Mouse (Mus musculus) bone marrow, adult 2 months (tissue): ENCODE data around the gene Tsc22d3. TPM values are rescaled to one million over a fixed set of nuclear protein-coding genes. Genes with fewer than 3 reads are reported as not detected.

Source experiments
- H3K27ac ChIP-seq: fragments of 200-500 bp; 2 replicates; pipeline ENCODE4 v1.5.1; 2012; ENCODE audit warnings: low read depth, mild to moderate bottlenecking, control low read depth, inconsistent platforms, low read length; ENCODE audit not compliant: control insufficient read depth, poor library complexity, insufficient read depth
- H3K4me1 ChIP-seq: fragments of 200-500 bp; 2 replicates; pipeline ENCODE4 v1.6.1; 2011; ENCODE audit warnings: low read length; ENCODE audit not compliant: control insufficient read depth, insufficient read depth
- H3K4me3 ChIP-seq: fragments of 200-500 bp; replicated peaks from 2 replicates; pipeline ENCODE3; 2011; ENCODE audit warnings: mild to moderate bottlenecking, low read depth, low read length, control low read depth; ENCODE audit not compliant: control insufficient read depth
- CTCF ChIP-seq: fragments of 200-500 bp; IDR thresholded peaks from 2 replicates; pipeline ENCODE4 v1.5.1; 2011; ENCODE audit warnings: low read length, control low read depth; ENCODE audit not compliant: control insufficient read depth, insufficient read depth
- POLR2A ChIP-seq: fragments of 200-500 bp; IDR thresholded peaks from 2 replicates; pipeline ENCODE4 v1.6.1; 2011; ENCODE audit warnings: low read depth, mild to moderate bottlenecking, control low read depth, low read length, borderline replicate concordance; ENCODE audit not compliant: control insufficient read depth
- WGBS: fragments of 180-500 bp; shearing (Covaris S2); methylation state at CpG from one replicate; pipeline ENCODE4 v1.1.7; 2018; 5-methylcytosine and 5-hydroxymethylcytosine counted together
- polyA plus RNA-seq: library from polyadenylated mRNA; stranded (reverse); fragments of >200 nt; gene quantifications from 2 replicates; pipeline ENCODE4 v1.2.4, GENCODE M21; 2011; ENCODE audit warnings: low replicate concordance; ENCODE audit not compliant: missing spikeins, insufficient read depth, insufficient read length

The Tsc22d3 gene
- polyA plus RNA-seq, 1 experiment, result 59.6 TPM

DNA sequence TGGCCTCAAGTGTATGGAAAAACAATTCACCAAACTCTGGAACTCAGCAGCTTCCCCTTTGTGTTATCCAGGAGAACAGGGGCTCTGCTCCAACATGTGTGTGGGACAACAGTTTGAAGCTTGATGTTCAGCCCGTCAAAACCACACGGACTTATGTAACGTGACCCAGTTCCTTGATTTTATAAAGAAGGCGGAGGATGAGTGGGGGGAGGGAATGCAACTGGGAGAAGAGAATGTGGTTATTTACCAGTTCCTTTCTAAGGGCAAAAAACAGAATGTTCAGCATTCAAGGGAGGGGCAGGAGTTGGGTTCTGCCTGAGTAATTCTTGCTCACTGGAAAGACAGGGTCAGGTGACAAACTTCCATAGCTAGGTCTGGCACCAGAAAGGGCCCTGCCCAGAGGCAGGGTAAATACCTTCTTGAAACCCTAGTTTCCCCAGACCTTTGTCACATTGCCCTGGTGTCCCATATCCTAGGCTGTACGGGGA, 71.3 kb downstream of the Tsc22d3 start:
- TF ChIP-seq CTCF, result no peak
- TF ChIP-seq POLR2A, result no peak
- H3K4me3 ChIP-seq, result no peak overlapping the region
- H3K27ac ChIP-seq, result peak overlapping the region; percentile 21; the same call in 1 of the 2 replicates
- WGBS, result 22% methylated on average over 5 of the region's 5 CpGs
- no peaks in the 10 kb centered on the region; the same call in 1 of the 2 replicates for H3K4me1 ChIP-seq

- WGBS, result 66% methylated on average over 6 of the region's 6 CpGs
- H3K4me1 ChIP-seq, result no peaks in the 10 kb centered on the region; the same call in 1 of the 2 replicates
- no peak for TF ChIP-seq POLR2A
- no peak for TF ChIP-seq CTCF
- H3K4me3 ChIP-seq, result no peak overlapping the region
- H3K27ac ChIP-seq, result no peak overlapping the region
These were observed 73.2 kb downstream of the Tsc22d3 start for GRCm38 (mm10) chrX:140527231-140527630.

DNA sequence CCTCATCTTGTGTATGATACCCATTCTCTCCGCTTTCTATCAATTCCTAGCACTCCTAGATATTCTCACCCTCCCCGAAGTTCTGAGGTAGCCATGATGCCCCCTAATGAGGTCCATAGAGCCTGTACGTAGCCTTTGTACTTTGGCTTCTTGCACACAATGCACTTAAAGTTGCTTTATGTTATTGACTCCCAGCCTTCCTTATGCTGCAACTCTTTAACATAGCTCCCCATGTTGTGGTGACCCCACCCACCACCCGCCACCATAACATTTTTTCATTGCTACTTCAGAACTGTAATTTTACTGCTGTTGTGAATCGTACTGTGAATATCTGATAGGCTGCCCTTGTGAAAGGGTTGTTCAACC, 74.2 kb downstream of the Tsc22d3 start:
- Histone ChIP-seq H3K4me3 (no peak overlapping the region), H3K4me1 (no peaks in the 10 kb centered on the region; the same call in 1 of the 2 replicates), H3K27ac (no peak overlapping the region)
- no peak for TF ChIP-seq POLR2A
- TF ChIP-seq CTCF, result no peak
- 76% methylated on average over 5 of the region's 5 CpGs for WGBS

DNA sequence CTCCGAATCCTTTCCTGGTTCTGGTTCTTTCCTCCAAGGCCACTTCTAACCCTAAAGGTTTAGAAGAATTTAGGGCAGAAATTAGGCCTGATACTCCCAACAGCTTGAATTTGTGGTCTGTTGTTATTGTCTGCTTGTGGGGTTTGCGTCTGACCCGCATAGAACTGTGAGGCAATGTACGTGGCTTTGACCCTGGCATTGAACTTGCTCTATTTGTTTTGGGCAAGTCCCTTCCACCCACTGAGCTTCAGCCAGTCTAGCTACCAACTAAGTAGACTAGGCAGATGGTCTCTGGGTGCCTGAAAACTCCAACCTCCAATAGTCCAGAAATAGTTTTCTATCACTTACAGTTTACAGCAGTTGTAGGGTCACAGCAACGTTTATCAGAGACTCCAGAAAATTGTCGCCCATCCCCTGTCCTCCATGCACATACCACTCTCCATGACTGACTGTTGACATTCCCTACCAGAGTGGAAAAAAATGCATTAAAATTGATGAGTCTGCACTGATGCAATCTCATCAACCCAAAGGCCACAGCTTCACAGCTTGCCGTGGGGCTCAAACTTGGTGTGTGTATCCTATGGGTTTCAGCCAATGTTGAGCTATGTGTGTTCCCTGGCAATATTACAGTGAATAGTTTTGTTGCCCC, 74.7 kb downstream of the Tsc22d3 start:
- no peaks in the 10 kb centered on the region; the same call in 1 of the 2 replicates for H3K4me1 ChIP-seq
- WGBS, result 63% methylated on average over 7 of the region's 7 CpGs
- no peak overlapping the region for H3K27ac ChIP-seq
- TF ChIP-seq POLR2A (no peak), CTCF (no peak)
- H3K4me3 ChIP-seq, result no peak overlapping the region

GRCm38 (mm10) chrX:140524231-140524630, 76.2 kb downstream of the Tsc22d3 start:
- TF ChIP-seq CTCF, result no peak
- Histone ChIP-seq H3K4me3 (no peak overlapping the region), H3K27ac (no peak overlapping the region), H3K4me1 (peaks cover 1% of the 10 kb centered on the region; the same call in 1 of the 2 replicates)
- 74% methylated on average over 5 of the region's 5 CpGs for WGBS

DNA sequence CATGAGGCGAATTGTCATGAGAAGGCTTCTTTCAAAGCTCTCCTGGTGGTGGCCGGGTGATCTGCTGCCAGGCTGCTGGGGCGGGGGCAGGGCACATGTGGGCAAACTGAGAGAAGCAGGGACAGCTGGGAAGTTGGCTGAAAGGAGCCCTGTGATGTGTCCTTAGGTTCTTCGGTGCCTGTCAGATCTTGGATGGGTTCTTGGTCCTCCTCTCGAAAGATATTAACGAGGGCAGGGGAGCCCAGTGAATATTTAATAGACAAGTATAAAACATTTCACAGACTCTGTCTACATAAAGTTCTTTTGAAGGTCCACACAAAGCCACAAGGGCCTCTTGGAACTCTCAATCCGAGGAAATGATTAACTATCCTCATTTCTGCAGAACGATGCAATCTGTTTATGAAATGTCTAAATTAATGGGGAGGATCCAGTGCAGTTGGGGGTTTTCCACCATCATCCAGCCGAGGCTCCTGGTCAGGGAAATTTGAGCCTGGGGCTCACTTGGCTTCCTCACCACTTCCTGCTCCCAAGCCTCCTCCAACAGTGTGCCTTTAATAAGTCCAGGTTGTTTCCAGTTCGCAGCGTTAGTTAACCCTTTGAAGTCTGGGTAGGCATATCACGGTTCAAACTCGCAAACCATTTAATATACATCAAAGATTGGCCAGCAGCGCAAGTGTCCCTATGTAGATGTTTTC, 78.2 kb downstream of the Tsc22d3 start:
- 51% methylated on average over 14 of the region's 14 CpGs for WGBS
- Histone ChIP-seq H3K4me1 (peaks cover 1% of the 10 kb centered on the region; the same call in 1 of the 2 replicates), H3K27ac (0 out of 2 replicates have a peak overlapping the region, but pooled peaks have one; percentile 15), H3K4me3 (no peak overlapping the region)
- TF ChIP-seq POLR2A (no peak), CTCF (no peak)

GRCm38 (mm10) chrX:140520146-140521102, 80.0 kb downstream of the Tsc22d3 start:
- TF ChIP-seq POLR2A, result peak; percentile 32; the same call in 1 of the 2 replicates
- TF ChIP-seq CTCF, result no peak
- WGBS, result 15% methylated on average over 25 of the region's 25 CpGs
- peaks cover 1% of the 10 kb centered on the region; the same call in 1 of the 2 replicates for H3K4me1 ChIP-seq
- H3K4me3 ChIP-seq, result peak overlapping the region; percentile 35
- H3K27ac ChIP-seq, result peak overlapping the region; percentile 88

DNA sequence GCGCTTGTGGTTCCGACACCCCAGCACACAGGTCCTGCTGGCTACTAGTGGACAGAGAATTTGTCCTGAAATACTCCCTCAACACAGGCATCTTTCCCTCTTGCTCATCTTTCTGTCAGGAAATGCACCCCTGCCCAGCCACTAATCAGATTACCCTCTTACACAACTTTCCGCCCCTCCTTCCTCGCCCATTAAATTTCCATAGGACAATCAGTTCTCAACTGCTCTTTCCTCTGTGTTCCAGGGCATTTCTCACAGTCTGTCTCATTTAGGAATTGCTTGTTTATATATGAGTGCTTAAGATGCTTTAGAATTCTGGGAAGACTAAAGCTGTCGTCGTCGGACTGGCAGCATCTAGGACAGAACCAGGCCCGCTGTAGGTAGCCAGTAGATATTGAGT, 82.1 kb downstream of the Tsc22d3 start:
- TF ChIP-seq POLR2A (no peak), CTCF (no peak)
- WGBS, result 80% methylated on average over 8 of the region's 8 CpGs
- Histone ChIP-seq H3K4me1 (peaks cover 1% of the 10 kb centered on the region; the same call in 1 of the 2 replicates), H3K4me3 (no peak overlapping the region), H3K27ac (no peak overlapping the region)
